Mouse (Mus musculus) heart, adult 2 months (tissue): ENCODE data around the gene Treml1. TPM values are rescaled to one million over a fixed set of nuclear protein-coding genes. Genes with fewer than 3 reads are reported as not detected.

ENCODE experiments used
- DNase-seq, 2 experiments: peaks; one replicate each; pipeline ENCODE4 v3.0.0; 2021
- H3K27ac ChIP-seq: fragments of 200-600 bp; 2 replicates; pipeline ENCODE4 v1.8.1; 2022
- H3K27me3 ChIP-seq: fragments of 200-500 bp; 2 replicates; pipeline ENCODE4 v1.6.1; 2012; ENCODE audit warnings: mild to moderate bottlenecking, low read length, inconsistent platforms, mixed read lengths; ENCODE audit not compliant: control insufficient read depth, insufficient read depth
- H3K36me3 ChIP-seq: fragments of 200-500 bp; 2 replicates; pipeline ENCODE4 v1.6.1; 2012; ENCODE audit warnings: low read length, inconsistent platforms; ENCODE audit not compliant: control insufficient read depth, insufficient read depth
- H3K4me1 ChIP-seq: fragments of 200-500 bp; 2 replicates; pipeline ENCODE4 v1.6.1; 2011; ENCODE audit warnings: low read length; ENCODE audit not compliant: control insufficient read depth, insufficient read depth
- H3K4me3 ChIP-seq: fragments of 200-600 bp; 2 replicates; pipeline ENCODE4 v1.8.1; 2022
- H3K79me2 ChIP-seq: fragments of 200-500 bp; replicated peaks from 2 replicates; pipeline ENCODE4 v1.6.1; 2012; ENCODE audit warnings: mild to moderate bottlenecking, inconsistent platforms, low read length, moderate library complexity, mixed read lengths; ENCODE audit not compliant: control insufficient read depth, insufficient read depth
- H3K9ac ChIP-seq: fragments of 200-500 bp; 2 replicates; pipeline ENCODE4 v1.6.1; 2012; ENCODE audit warnings: low read depth, mild to moderate bottlenecking, control low read depth, inconsistent platforms, low read length, mixed read lengths
- CTCF ChIP-seq: fragments of 200-600 bp; IDR thresholded peaks from 2 replicates; pipeline ENCODE4 v1.8.1; 2022; ENCODE audit warnings: antibody characterized with exemption, mild to moderate bottlenecking, moderate library complexity
- EP300 ChIP-seq: fragments of 200-500 bp; IDR thresholded peaks from 2 replicates; pipeline ENCODE4 v1.6.1; 2011; ENCODE audit warnings: low read depth, low read length, control low read depth; ENCODE audit not compliant: insufficient read depth
- POLR2A ChIP-seq: fragments of 200-500 bp; IDR thresholded peaks from 2 replicates; pipeline ENCODE4 v1.6.1; 2011; ENCODE audit warnings: mild to moderate bottlenecking, low read depth, low read length, control low read depth; ENCODE audit not compliant: insufficient read depth
- WGBS: fragments of 180-500 bp; shearing (Covaris S2); methylation state at CpG from one replicate; pipeline ENCODE4 v1.1.7; 2018; 5-methylcytosine and 5-hydroxymethylcytosine counted together
- intact Hi-C: fragments of 180-260 bp; cut with DNase I; formaldehyde crosslinking; loops from one replicate; pipeline ENCODE4 v1.15.1; 2025
- polyA plus RNA-seq: library from polyadenylated mRNA; depleted of rRNA; stranded (reverse); fragments of >200 nt; gene quantifications from 2 replicates; pipeline ENCODE4 v1.2.3, GENCODE M21; 2012
- total RNA-seq, 2 experiments: library from RNA; stranded (reverse); gene quantifications; 2 replicates each; pipeline ENCODE4 v1.2.3; 2021

Treml1 gene
- total and polyA plus RNA-seq, 3 experiments = 2.4 to 3.5 TPM; not detected in 1

GRCm38 (mm10) chr17:48324258-48324657 lies 35.5 kb upstream of the Treml1 start:
- no peaks in the 10 kb centered on the region for H3K27me3 ChIP-seq
- TF ChIP-seq EP300 (no peak), CTCF (no peak), POLR2A (no peak)

DNA sequence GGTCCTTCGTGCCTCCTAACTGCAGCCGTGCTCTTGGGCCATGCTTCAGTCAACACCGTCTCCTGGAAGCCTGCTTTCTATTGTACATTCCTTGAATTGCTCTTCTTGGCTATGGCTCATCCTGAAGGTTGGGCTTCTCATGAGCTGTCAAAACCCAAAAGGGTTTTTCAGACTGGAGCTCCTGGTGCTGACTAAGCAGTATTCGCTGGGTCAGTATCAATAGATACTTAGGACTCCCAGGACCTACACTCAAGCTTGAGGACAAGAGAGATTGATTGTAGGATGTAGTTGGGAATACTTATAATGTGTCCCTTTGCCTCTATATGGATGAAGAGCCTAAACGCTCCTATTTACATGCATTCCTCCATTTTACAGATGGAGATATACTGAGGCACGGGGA lies 34.6 kb upstream of the Treml1 start:
- TF ChIP-seq CTCF (no peak), POLR2A (no peak), EP300 (no peak)
- WGBS = 91% methylated on average over 6 of the region's 6 CpGs
- Histone ChIP-seq H3K27me3 (no peaks in the 10 kb centered on the region), H3K4me3 (no peak overlapping the region), H3K4me1 (no peaks in the 10 kb centered on the region), H3K27ac (no peak overlapping the region), H3K36me3 (no peaks in the 10 kb centered on the region), H3K9ac (no peak overlapping the region), H3K79me2 (no peaks in the 10 kb centered on the region)
- intact Hi-C loops = no loop called here
- no peak for DNase-seq

More at GRCm38 (mm10) chr17:48324258-48324657, 35.5 kb upstream of the Treml1 start:
- no peaks in the 10 kb centered on the region for H3K4me1 ChIP-seq
- H3K9ac ChIP-seq = no peak overlapping the region
- H3K27ac ChIP-seq = no peak overlapping the region
- H3K79me2 ChIP-seq = no peaks in the 10 kb centered on the region
- no peak overlapping the region for H3K4me3 ChIP-seq
- intact Hi-C loops = no loop called here
- WGBS = 66% methylated on average over 5 of the region's 5 CpGs
- no peaks in the 10 kb centered on the region for H3K36me3 ChIP-seq
- DNase-seq = peak in 1 of 2 experiments; percentile 17

- 78% methylated on average over 11 of the region's 11 CpGs for WGBS
- DNase-seq = no peak
- intact Hi-C loops = no loop called here
Observed at GRCm38 (mm10) chr17:48325638-48326037, 34.1 kb upstream of the Treml1 start.

GRCm38 (mm10) chr17:48326656-48327055 lies 33.1 kb upstream of the Treml1 start:
- intact Hi-C loops = no loop called here
- Histone ChIP-seq H3K9ac (no peak overlapping the region), H3K4me1 (no peaks in the 10 kb centered on the region), H3K27me3 (no peaks in the 10 kb centered on the region), H3K36me3 (no peaks in the 10 kb centered on the region), H3K79me2 (no peaks in the 10 kb centered on the region), H3K4me3 (no peak overlapping the region), H3K27ac (no peak overlapping the region)
- 58% methylated on average over 4 of the region's 4 CpGs for WGBS
- DNase-seq = no peak
- TF ChIP-seq POLR2A (no peak), CTCF (no peak), EP300 (no peak)

More at GRCm38 (mm10) chr17:48325638-48326037, 34.1 kb upstream of the Treml1 start:
- Histone ChIP-seq H3K79me2 (no peaks in the 10 kb centered on the region), H3K4me1 (no peaks in the 10 kb centered on the region), H3K36me3 (no peaks in the 10 kb centered on the region), H3K27ac (no peak overlapping the region), H3K4me3 (no peak overlapping the region), H3K9ac (no peak overlapping the region), H3K27me3 (no peaks in the 10 kb centered on the region)
- TF ChIP-seq POLR2A (no peak), EP300 (no peak), CTCF (no peak)

GRCm38 (mm10) chr17:48332524-48332923 lies 27.2 kb upstream of the Treml1 start:
- intact Hi-C loops = loop anchor here (10.0 kb wide), 1 partner anchor 228 kb away; no protein-coding TSS in a partner anchor

DNA sequence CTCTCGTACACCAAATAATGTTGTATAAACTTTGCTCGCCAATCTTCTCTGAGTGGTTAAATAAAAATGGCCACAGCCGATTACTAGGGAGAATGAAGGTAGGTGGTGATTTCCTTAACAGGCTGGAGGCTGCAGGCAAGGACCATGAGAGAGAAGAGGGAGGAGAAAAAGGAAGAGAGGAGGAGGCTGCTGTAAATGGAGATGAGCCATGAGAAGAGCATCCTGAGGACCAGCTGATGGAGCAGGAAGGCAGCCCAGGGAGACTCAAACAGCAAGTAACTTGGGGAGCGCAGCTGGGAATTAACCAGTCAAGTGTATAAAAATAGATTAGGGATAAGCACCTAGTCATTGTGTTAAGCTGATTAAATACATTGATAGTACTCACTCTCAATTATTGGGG lies 25.5 kb upstream of the Treml1 start:
- Histone ChIP-seq H3K27me3 (no peaks in the 10 kb centered on the region), H3K4me3 (no peak overlapping the region), H3K9ac (no peak overlapping the region), H3K27ac (no peak overlapping the region), H3K79me2 (no peaks in the 10 kb centered on the region), H3K36me3 (no peaks in the 10 kb centered on the region), H3K4me1 (peaks cover 1% of the 10 kb centered on the region)
- 91% methylated on average over 4 of the region's 4 CpGs for WGBS
- TF ChIP-seq POLR2A = no peak
- no peak for TF ChIP-seq CTCF
- no peak for TF ChIP-seq EP300
- intact Hi-C loops = loop anchor here (10.0 kb wide), 1 partner anchor 229 kb away; no protein-coding TSS in a partner anchor
- no peak for DNase-seq

More at GRCm38 (mm10) chr17:48332524-48332923, 27.2 kb upstream of the Treml1 start:
- no peak overlapping the region for H3K4me3 ChIP-seq
- no peak for DNase-seq
- H3K4me1 ChIP-seq = peaks cover 1% of the 10 kb centered on the region
- no peak for TF ChIP-seq CTCF
- TF ChIP-seq EP300 = no peak
- TF ChIP-seq POLR2A = no peak
- WGBS = 63% methylated on average over 2 of the region's 2 CpGs
- H3K36me3 ChIP-seq = no peaks in the 10 kb centered on the region
- H3K79me2 ChIP-seq = no peaks in the 10 kb centered on the region
- H3K27me3 ChIP-seq = no peaks in the 10 kb centered on the region
- no peak overlapping the region for H3K27ac ChIP-seq
- no peak overlapping the region for H3K9ac ChIP-seq
